Mouse (Mus musculus): ENCODE data around the gene Dsn1.

Gene Dsn1

GRCm38 (mm10) chr2:156973316-156974100 is 33.4 kb downstream of the Dsn1 start:
- peak; percentile 70 for DNase-seq (ENCODE audit: low spot score)

GRCm38 (mm10) chr2:156970253-156970652 is 36.7 kb downstream of the Dsn1 start:
- no peak for DNase-seq (ENCODE audit: low spot score)

GRCm38 (mm10) chr2:156968501-156968900 is 38.5 kb downstream of the Dsn1 start:
- no peak for DNase-seq (ENCODE audit: low spot score)

GRCm38 (mm10) chr2:156967388-156967787 is 39.6 kb downstream of the Dsn1 start:
- no peak for DNase-seq (ENCODE audit: low spot score)

DNA sequence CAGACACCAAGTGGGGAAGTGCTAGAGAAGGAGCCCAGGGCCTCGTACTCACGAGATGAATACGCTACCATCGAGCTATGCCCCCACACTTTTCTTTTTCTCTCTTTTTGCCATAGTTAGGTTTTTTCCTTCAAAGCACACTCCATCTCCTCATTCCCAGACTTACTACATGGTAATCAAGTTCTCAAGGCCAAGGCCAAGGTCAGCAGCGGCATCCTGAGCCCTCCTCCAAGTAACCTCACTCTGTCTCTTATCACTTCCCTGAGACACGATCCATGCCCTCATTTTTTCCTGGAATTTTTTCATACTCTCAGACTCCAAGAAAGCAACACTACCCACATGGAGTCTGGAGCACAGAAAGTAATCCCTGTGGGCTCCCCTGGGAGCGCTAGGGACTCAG is 43.1 kb downstream of the Dsn1 start:
- DNase-seq (ENCODE audit: low spot score) = no peak

- no peak for DNase-seq (ENCODE audit: low spot score)
Measured at GRCm38 (mm10) chr2:156958496-156959252, 48.3 kb downstream of the Dsn1 start.

DNA sequence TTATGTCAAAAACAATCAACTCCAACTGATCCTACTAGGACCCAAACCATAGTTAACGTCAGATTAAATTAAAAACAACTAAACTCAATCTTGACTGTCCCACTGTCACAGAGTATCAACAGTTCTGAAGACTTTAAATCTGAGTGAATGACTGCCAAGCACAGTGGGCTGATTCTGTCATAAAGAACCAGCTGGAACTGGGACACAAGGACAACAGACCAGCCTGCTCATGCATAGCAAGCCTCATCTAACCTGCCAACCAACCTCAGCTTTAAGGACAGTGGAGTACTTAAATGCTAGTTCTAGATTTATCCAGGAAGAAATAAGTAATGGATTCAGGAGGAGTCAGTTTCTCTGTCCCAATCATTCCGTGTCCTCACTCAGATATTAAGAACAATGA is 49.9 kb downstream of the Dsn1 start:
- DNase-seq (ENCODE audit: low spot score) = no peak

- DNase-seq (ENCODE audit: low spot score) = no peak
Measured at GRCm38 (mm10) chr2:156956306-156956705, 50.6 kb downstream of the Dsn1 start.

DNA sequence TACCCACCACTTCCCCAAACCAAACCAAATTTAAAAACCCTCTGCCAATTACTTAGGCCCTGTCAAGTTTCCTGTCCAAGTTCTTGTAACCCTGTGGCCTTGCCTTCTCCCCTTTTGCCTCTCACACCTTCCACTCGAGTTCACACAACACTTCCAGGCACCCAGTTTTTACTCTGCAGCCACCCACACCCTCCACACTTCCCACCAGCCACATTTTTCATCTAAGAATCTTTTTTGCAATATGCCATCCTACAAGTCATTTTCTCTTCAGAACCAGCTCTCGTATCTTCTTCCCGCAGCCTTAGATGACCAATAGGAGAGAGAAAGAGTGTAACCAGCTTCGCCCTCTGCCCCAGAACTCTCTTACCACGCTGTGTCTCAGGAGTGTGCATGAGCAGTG is 52.5 kb downstream of the Dsn1 start:
- DNase-seq (ENCODE audit: low spot score) = no peak

DNA sequence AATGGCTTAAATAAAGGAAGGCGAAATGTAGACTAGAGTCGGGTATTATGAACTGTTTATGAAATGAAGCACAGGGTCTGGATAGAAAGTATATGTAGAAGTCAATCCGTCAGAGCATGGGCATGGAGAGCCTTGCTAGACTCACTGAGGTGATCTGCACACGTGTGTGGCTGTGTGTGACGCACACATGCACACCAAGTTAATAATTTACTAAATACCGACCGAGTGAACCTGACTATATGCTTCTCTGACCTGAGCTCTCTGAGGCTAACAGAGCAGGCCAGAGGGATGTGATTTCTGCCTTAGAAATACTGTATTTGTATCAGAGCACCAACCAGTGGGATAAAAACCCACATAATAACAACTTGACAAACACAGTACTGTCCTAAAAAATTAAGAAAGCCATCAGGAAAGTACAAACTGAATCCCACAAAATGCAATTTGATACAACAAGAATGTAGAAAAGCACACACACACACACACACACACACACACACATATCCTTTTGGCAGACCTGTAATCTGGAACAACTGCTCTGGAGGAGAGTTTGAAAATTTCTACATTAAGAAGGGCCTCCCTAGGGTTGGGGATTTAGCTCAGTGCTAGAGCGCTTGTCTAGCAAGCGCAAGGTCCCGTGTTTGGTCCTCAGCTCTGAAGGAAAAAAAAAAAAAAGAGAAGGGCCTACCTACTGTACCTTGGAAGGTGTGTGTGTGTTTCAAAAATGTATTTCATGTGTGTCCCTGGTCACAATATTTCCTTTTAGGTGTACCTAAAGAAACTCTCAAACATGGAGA is 55.5 kb downstream of the Dsn1 start:
- DNase-seq (ENCODE audit: low spot score) = no peak

GRCm38 (mm10) chr2:156950816-156951215 is 56.1 kb downstream of the Dsn1 start:
- no peak for DNase-seq (ENCODE audit: low spot score)

All from left cerebral cortex, adult 11 months (tissue).